Mouse (Mus musculus): ENCODE data around the gene Chst4. TPM values are rescaled to one million over a fixed set of nuclear protein-coding genes. Genes with fewer than 3 reads are reported as not detected.

Gene Chst4
- 1.2 and 1.9 TPM in 2 replicates for polyA plus RNA-seq (2015; fragmentation: Nextera tagmentation; extraction: Ambion mirVana)

DNA sequence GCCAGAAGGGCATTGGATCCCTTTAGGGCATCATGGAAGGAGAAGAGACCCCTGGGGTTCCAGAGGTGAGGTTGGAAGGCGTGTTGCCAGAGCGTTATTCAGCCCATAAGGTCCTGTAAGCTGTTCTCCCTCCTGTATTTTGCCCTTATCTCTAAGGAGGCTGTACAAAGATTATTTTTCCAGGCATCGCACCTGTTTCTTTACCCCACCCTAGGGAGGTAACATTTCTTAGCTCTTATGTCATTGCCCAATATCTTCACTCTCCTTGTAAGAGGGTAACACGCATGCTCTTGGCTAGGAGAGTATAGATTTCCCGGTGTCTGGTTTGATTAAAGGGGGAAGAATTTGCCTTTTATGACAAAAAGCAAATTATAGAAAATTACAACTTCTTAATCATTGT, at the start of gene Chst4:
TSS of gene Chst4 (minus strand) at position 82 of the 400 bp plus-strand sequence.
- no peaks in the 10 kb centered on the region for H3K27me3 ChIP-seq (replicated peaks; ENCODE audit: insufficient read depth, low read length)
- WGBS = 44% methylated on average over 5 of the region's 5 CpGs
- ATAC-seq (peak; percentile 74), DNase-seq (ENCODE audit: low spot score) (peak; percentile 51)
- H3K4me3 ChIP-seq (ENCODE audit: low read depth, low read length) = no peak within 1 kb of the TSS
- H3K9me3 ChIP-seq (ENCODE audit: low read length) = no peaks in the 10 kb centered on the region
- H3K36me3 ChIP-seq (ENCODE audit: insufficient read depth, low read length) = no peaks in the 10 kb centered on the region
- no peaks in the 10 kb centered on the region for H3K4me1 ChIP-seq (ENCODE audit: insufficient read depth, low read depth, low read length)
- no peak within 1 kb of the TSS for H3K4me2 ChIP-seq (replicated peaks; ENCODE audit: low read depth, low read length)
- TF ChIP-seq CTCF (IDR thresholded peaks at IDR 0.05) (no peak), EP300 (IDR thresholded peaks at IDR 0.05) (no peak)
- no peak within 1 kb of the TSS for H3K27ac ChIP-seq (ENCODE audit: low read length)
- no peak within 1 kb of the TSS for H3K9ac ChIP-seq (replicated peaks; ENCODE audit: low read depth)

DNA sequence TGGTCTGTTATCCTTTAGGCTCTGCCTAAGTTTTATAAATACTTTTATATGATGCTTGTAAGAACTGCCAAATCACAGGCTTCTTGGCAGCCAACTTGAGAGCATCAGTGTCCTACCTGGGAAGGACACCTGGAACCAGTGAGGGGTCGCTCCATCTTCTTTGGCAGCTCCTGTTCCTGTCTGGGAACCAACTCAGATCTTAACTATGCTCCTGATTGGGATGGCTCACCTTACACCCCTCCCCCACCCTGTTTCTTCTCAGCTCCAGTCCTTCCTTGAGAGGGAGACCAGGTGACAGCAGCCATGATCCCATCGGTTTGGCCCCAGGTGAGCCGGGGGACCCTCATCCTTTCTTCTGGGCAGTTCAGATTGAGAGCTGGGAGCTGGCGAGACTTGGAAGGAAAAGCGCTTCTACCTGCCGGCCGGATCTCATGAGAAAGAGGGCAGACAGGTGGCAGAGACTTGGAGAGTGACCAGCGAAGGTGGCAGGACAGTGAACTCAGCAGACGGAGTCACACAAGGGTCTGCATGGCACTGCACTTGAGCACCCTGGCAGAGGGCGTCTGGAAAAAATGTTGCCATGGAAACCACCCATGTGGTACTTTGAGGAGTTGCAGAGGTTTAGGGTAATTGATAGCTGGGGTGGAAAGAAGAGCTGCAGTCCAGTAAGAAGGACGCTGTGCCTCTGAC, 43.0 kb upstream of the Chst4 start:
- Histone ChIP-seq H3K4me1 (ENCODE audit: insufficient read depth, low read depth, low read length) (no peaks in the 10 kb centered on the region; the same call in 1 of the 2 replicates), H3K9me3 (ENCODE audit: low read length) (no peaks in the 10 kb centered on the region), H3K27me3 (replicated peaks; ENCODE audit: insufficient read depth, low read length) (no peaks in the 10 kb centered on the region; the same call in 1 of the 2 replicates), H3K4me3 (ENCODE audit: low read depth, low read length) (no peak overlapping the region), H3K27ac (ENCODE audit: low read length) (no peak overlapping the region), H3K9ac (replicated peaks; ENCODE audit: low read depth) (no peak overlapping the region), H3K4me2 (replicated peaks; ENCODE audit: low read depth, low read length) (no peak overlapping the region), H3K36me3 (ENCODE audit: insufficient read depth, low read length) (no peaks in the 10 kb centered on the region)
- no peak for DNase-seq (ENCODE audit: low spot score)
- 77% methylated on average over 11 of the region's 11 CpGs for WGBS
- TF ChIP-seq EP300 (IDR thresholded peaks at IDR 0.05) = no peak
- ATAC-seq = no peak

DNA sequence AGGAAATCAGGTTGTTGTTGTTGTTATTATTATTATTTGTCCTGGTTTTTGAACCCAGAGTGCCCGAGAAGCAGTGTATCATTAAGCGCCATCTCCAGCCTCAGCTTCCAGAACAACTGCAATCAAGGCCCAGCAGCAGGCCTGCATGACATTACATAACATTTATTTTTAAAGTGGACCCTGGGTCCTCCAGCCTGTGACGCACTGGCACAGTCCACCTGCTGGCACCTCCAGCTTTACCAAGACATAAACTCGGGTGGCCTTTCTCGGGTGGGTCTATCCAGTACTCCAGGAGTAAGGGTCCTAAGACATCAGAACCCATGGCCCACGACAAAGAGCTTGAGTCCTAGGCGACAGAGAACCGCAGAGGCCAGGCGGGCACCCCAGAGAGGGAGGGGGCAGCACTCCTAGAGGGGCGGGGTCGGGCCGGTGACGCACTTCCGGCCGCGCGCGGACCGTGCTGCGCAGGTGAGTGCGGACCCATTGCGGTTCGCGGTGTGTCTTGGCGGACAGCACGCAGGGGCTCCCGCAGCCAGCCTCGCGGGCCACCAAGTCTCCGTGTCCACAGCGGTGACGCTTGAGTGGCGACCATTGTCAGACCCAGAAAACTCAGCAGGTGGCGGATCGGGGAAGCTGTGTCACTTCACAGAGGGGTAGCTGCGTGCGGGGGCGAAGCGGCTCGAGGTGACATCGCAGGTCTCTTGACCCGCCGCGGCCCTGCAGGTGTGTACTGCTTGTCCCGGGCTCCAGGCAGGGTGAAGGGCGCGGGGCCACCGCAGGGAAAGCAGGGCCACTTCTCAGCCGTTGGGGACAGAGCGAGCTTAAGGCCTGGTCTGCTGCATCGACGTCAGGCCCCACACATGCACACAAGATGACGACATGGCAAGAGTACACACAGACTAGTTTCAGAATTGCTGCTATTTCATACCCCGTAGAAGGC, 40.0 kb upstream of the Chst4 start, which contains the start of gene Zfp612:
TSS of gene Zfp612 (plus strand) at position 465 of the 940 bp plus-strand sequence.
- ATAC-seq (peak; percentile 97), DNase-seq (ENCODE audit: low spot score) (peak; percentile 53)
- Histone ChIP-seq H3K4me3 (ENCODE audit: low read depth, low read length) (peak within 1 kb of the TSS; percentile 43), H3K9me3 (ENCODE audit: low read length) (no peaks in the 10 kb centered on the region), H3K27ac (ENCODE audit: low read length) (no peak within 1 kb of the TSS), H3K27me3 (replicated peaks; ENCODE audit: insufficient read depth, low read length) (no peaks in the 10 kb centered on the region; the same call in 1 of the 2 replicates), H3K4me1 (ENCODE audit: insufficient read depth, low read depth, low read length) (no peaks in the 10 kb centered on the region; the same call in 1 of the 2 replicates), H3K4me2 (replicated peaks; ENCODE audit: low read depth, low read length) (peak within 1 kb of the TSS; percentile 80), H3K9ac (replicated peaks; ENCODE audit: low read depth) (peak within 1 kb of the TSS; percentile 39; the same call in 1 of the 2 replicates), H3K36me3 (ENCODE audit: insufficient read depth, low read length) (no peaks in the 10 kb centered on the region)
- TF ChIP-seq CTCF (IDR thresholded peaks at IDR 0.05) (no peak), EP300 (IDR thresholded peaks at IDR 0.05) (no peak)
- 7% methylated on average over 47 of the region's 54 CpGs for WGBS

DNA sequence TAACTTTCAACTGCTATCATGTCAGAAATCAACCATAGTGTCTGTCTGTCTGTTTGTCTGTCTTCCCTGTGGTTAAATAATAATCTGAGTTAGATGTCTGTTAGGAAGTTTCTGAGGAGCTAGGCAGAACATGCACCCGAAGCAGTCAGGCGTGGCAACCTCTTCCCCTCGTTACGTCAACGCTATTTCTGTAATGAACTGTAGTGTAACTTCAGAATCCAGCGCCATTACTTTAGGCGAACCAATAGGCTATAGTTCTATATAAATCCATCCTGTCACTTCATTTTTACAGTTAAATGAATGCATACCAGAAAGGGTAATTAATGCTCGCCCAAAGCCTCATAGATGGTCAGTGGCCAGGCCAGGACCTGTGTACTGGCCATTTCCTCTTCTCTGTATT, 35.0 kb upstream of the Chst4 start:
- Histone ChIP-seq H3K27me3 (replicated peaks; ENCODE audit: insufficient read depth, low read length) (no peaks in the 10 kb centered on the region; the same call in 1 of the 2 replicates), H3K27ac (ENCODE audit: low read length) (no peak overlapping the region), H3K9me3 (ENCODE audit: low read length) (no peaks in the 10 kb centered on the region), H3K4me2 (replicated peaks; ENCODE audit: low read depth, low read length) (no peak overlapping the region), H3K9ac (replicated peaks; ENCODE audit: low read depth) (no peak overlapping the region), H3K4me3 (ENCODE audit: low read depth, low read length) (no peak overlapping the region), H3K36me3 (ENCODE audit: insufficient read depth, low read length) (no peaks in the 10 kb centered on the region), H3K4me1 (ENCODE audit: insufficient read depth, low read depth, low read length) (no peaks in the 10 kb centered on the region)
- TF ChIP-seq CTCF (IDR thresholded peaks at IDR 0.05) = no peak
- no peak for TF ChIP-seq EP300 (IDR thresholded peaks at IDR 0.05)
- DNase-seq (ENCODE audit: low spot score) (no peak), ATAC-seq (no peak)
- 70% methylated on average over 8 of the region's 8 CpGs for WGBS

DNA sequence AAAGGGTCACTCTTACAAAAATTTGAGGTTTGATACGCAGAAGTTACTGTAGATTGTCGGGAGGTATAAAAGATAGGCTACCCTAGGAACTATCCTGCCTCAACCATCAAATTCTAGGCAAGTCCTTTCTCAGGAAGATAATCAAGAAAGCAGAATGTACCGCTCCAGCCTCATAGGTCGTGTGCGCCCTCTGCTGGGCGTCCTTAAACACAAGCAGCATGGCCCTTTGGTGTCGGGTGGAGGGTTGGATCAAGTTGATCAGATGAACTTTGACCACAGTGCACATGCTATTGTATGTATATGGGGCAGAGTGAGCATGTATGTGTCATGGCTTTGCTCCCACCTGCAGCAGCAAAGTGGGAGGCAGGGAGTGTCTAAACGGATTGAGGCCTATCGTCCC, 32.1 kb upstream of the Chst4 start:
- H3K4me3 ChIP-seq (ENCODE audit: low read depth, low read length) = no peak overlapping the region
- H3K27me3 ChIP-seq (replicated peaks; ENCODE audit: insufficient read depth, low read length) = no peaks in the 10 kb centered on the region
- H3K36me3 ChIP-seq (ENCODE audit: insufficient read depth, low read length) = no peaks in the 10 kb centered on the region
- no peaks in the 10 kb centered on the region for H3K9me3 ChIP-seq (ENCODE audit: low read length)
- 14% methylated on average over 9 of the region's 9 CpGs for WGBS
- TF ChIP-seq EP300 (IDR thresholded peaks at IDR 0.05) (no peak), CTCF (IDR thresholded peaks at IDR 0.05) (peak; percentile 97)
- no peak for ATAC-seq
- no peak overlapping the region for H3K4me2 ChIP-seq (replicated peaks; ENCODE audit: low read depth, low read length)
- H3K4me1 ChIP-seq (ENCODE audit: insufficient read depth, low read depth, low read length) = no peaks in the 10 kb centered on the region
- no peak overlapping the region for H3K27ac ChIP-seq (ENCODE audit: low read length)
- DNase-seq (ENCODE audit: low spot score) = peak; percentile 76
- no peak overlapping the region for H3K9ac ChIP-seq (replicated peaks; ENCODE audit: low read depth)

DNA sequence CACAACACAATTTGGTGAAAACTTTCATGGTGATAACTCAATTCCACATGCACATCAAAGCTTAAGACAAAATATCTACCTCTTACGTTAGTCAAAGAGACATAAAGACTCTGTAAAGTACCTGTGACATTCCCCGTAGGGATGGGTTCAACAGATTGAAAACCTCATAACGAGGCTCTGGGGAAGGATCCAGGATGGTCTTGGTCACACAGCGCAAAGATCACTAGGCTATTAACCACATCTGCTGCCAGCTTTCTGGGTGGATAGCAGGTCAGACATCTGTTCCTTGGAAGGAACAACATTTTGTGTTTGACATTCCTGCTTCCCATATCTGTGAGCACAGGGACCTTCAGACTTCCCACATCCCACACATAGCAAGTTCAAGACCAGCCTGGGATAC, 30.2 kb upstream of the Chst4 start:
- no peaks in the 10 kb centered on the region for H3K4me1 ChIP-seq (ENCODE audit: insufficient read depth, low read depth, low read length)
- no peaks in the 10 kb centered on the region for H3K27me3 ChIP-seq (replicated peaks; ENCODE audit: insufficient read depth, low read length)
- H3K4me2 ChIP-seq (replicated peaks; ENCODE audit: low read depth, low read length) = no peak overlapping the region
- ATAC-seq = no peak
- H3K4me3 ChIP-seq (ENCODE audit: low read depth, low read length) = no peak overlapping the region
- 83% methylated on average over 4 of the region's 4 CpGs for WGBS
- H3K36me3 ChIP-seq (ENCODE audit: insufficient read depth, low read length) = no peaks in the 10 kb centered on the region
- no peak overlapping the region for H3K27ac ChIP-seq (ENCODE audit: low read length)
- no peak overlapping the region for H3K9ac ChIP-seq (replicated peaks; ENCODE audit: low read depth)
- no peak for DNase-seq (ENCODE audit: low spot score)
- TF ChIP-seq CTCF (IDR thresholded peaks at IDR 0.05) (no peak), EP300 (IDR thresholded peaks at IDR 0.05) (no peak)
- H3K9me3 ChIP-seq (ENCODE audit: low read length) = no peaks in the 10 kb centered on the region

All from lung, postnatal 0 days (tissue).